Mouse (Mus musculus) lung, adult 2 months (tissue): ENCODE data around the gene Cdkl3. TPM values are rescaled to one million over a fixed set of nuclear protein-coding genes. Genes with fewer than 3 reads are reported as not detected.

Source experiments
- DNase-seq: peaks from one replicate; pipeline ENCODE4 v3.0.0; 2022
- H3K4me1 ChIP-seq: fragments of 200-500 bp; 2 replicates; pipeline ENCODE4 v1.6.1; 2011; ENCODE audit warnings: low read length; ENCODE audit not compliant: control insufficient read depth, insufficient read depth
- H3K4me3 ChIP-seq: fragments of 200-500 bp; replicated peaks from 2 replicates; pipeline ENCODE3; 2011; ENCODE audit warnings: low read depth, mild to moderate bottlenecking, control low read depth, low read length; ENCODE audit errors: extremely low read depth
- CTCF ChIP-seq: fragments of 200-500 bp; IDR thresholded peaks from 2 replicates; pipeline ENCODE4 v1.5.1; 2011; ENCODE audit warnings: mild to moderate bottlenecking, low read length, control low read depth; ENCODE audit not compliant: insufficient read depth
- POLR2A ChIP-seq: fragments of 200-500 bp; IDR thresholded peaks from 2 replicates; pipeline ENCODE4 v1.6.1; 2011; ENCODE audit warnings: low read depth, mild to moderate bottlenecking, control low read depth, low read length, borderline replicate concordance; ENCODE audit errors: extremely low read depth
- WGBS: fragments of 180-500 bp; shearing (Covaris S2); methylation state at CpG from one replicate; pipeline ENCODE4 v1.1.7; 2018; 5-methylcytosine and 5-hydroxymethylcytosine counted together
- polyA plus RNA-seq: library from polyadenylated mRNA; depleted of rRNA; stranded (reverse); fragments of >200 nt; gene quantifications from 2 replicates; pipeline ENCODE4 v1.2.3, GENCODE M21; 2012

Gene Cdkl3
- polyA plus RNA-seq, 1 experiment, result 2.4 TPM

GRCm38 (mm10) chr11:52044156-52044555, 40.1 kb downstream of the Cdkl3 start:
- TF ChIP-seq POLR2A, result no peak
- no peak for TF ChIP-seq CTCF
- no peak for DNase-seq
- Histone ChIP-seq H3K4me1 (no peaks in the 10 kb centered on the region; the same call in none of the 2 replicates), H3K4me3 (no peak overlapping the region)

DNA sequence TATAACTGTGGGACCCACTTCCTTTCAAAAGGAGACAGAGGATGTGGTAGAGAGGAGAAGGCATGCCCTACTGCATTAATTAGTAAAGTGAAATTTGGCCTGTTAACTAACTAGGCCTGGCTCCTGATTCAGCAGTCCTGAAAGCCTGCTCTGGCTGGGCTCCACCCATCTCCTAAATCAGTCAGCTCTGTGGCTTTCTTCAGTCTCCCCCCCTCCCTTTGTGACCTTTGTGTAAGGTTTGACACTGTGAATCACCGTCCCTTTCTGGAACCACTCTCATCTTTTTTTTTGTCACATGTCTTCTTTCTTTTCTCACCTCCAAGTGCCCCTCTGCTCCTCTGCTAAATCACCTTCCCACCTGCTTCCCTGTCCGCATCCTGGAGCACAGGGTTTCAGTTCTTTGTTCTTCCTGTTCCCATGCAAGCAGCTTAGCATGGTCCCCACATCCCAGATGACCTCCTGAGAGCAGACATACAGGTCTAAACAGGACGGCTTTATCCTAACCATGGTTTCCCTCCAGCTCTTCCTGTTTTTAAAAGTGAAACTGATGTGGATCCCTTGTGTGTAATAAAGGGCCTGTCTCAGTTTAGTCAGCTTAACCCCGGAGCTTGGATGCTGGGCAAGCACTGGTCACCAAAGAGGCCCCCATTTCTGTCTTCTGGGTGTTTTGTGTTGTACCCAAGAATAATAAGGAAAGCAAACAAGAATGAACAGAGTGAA, 42.6 kb downstream of the Cdkl3 start:
- WGBS, result 37% methylated on average over 4 of the region's 4 CpGs
- H3K4me3 ChIP-seq, result no peak overlapping the region
- TF ChIP-seq POLR2A (no peak), CTCF (no peak)
- H3K4me1 ChIP-seq, result no peaks in the 10 kb centered on the region; the same call in none of the 2 replicates
- no peak for DNase-seq

DNA sequence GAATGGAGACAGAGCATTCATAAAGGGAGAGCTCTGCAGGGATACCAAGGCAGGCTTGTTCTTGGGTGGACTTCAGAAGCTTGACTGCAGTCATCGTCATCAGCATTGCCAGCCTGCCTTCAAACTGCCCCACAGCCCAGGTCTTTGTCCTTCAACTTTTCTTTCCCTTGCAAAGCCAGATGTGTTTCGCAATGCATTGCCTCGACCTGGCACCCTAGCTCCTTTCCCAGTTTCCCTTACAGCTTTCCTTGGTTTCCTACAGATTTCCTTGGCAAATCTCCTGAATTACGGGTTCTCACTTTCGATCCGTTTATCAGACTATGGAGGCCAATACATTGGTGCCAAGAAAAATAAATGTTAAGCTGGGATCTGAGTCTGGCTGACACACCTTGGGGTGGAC, 49.4 kb downstream of the Cdkl3 start:
- TF ChIP-seq CTCF, result no peak
- no peak for TF ChIP-seq POLR2A
- Histone ChIP-seq H3K4me3 (no peak overlapping the region), H3K4me1 (no peaks in the 10 kb centered on the region)
- DNase-seq, result no peak
- 57% methylated on average over 6 of the region's 6 CpGs for WGBS

DNA sequence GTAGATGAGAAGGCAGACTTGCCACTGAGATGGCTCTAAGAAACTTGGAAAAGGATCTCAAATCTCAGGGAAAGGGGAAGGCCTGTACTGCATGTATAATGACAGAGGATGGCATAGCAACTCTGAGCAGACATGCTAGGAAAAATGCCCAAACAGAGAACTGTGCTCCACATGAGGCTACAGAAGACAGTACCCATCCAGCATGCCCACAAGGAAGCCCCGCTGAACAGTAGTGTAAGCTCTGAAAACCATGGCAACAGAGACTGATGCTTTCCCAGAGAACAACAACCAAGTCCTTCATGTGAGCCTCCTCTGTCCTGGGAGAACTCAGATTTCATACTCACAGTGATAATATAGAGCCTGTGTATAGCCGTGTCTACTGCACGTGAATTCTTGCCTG, 50.7 kb downstream of the Cdkl3 start:
- 89% methylated on average over 3 of the region's 3 CpGs for WGBS
- DNase-seq, result no peak
- Histone ChIP-seq H3K4me3 (no peak overlapping the region), H3K4me1 (no peaks in the 10 kb centered on the region)
- TF ChIP-seq CTCF (no peak), POLR2A (no peak)

DNA sequence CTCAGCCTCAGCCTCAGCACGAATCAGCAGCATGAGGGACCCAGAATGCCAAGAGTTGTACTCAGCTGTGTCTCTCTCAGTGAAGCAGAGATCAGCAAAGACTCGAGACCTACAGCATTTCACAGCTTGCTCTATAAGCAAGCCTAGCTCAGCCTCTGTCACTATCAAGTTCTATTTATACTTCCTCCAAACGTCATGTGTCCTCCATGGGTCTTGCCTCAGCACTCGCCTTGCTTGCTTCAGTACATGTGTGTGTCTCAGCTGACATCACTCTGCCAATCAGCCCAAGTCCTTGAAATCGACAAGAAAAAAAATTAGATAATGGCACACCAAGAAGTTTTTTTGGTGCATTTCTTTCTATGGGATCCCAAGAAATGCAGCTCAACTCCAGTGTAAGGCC, 52.2 kb downstream of the Cdkl3 start:
- no peak for DNase-seq
- 66% methylated on average over 5 of the region's 5 CpGs for WGBS
- H3K4me1 ChIP-seq, result no peaks in the 10 kb centered on the region
- TF ChIP-seq POLR2A, result no peak
- no peak overlapping the region for H3K4me3 ChIP-seq

DNA sequence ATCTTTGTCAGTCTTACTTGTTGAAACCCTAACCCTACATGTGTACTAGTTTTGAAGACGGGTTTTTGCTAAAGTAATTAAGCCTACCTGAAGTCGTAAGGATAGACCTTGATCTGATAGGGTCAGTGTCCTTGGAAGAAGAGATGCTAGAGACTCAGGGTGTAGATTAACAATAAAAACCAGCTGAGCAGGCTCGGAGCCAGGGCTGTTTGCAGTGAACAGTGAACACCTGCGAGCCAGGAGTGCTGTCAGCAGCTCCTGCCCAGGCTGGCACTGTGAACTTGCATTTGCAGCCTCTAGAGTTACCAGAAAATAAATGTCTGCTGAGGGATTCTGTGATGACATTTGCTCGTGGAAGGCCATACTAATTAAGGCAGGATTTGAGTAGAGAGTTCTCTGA, 55.0 kb downstream of the Cdkl3 start:
- TF ChIP-seq POLR2A, result no peak
- no peak for TF ChIP-seq CTCF
- no peak for DNase-seq
- Histone ChIP-seq H3K4me3 (no peak overlapping the region), H3K4me1 (no peaks in the 10 kb centered on the region; the same call in 1 of the 2 replicates)
- WGBS, result 63% methylated on average over 5 of the region's 5 CpGs

DNA sequence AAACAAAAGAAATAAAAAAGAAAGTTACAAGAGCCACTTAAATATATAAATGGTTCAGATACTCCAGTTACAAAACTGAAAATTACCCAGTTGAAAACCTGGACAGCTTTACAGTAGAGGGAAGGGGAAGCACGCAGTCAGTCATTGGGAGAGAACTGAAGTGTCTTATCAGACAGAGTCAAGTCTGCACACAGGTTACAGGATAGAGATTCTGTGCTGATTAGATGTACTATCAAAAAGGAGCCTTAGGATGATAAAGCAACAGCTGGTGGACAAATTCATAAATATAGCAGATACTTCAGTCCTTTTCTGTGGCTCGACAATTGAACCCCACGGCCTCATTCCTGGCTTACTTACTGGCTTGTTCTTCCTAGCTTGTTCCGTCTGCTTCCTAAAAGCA, 56.3 kb downstream of the Cdkl3 start:
- TF ChIP-seq POLR2A, result no peak
- TF ChIP-seq CTCF, result no peak
- 89% methylated on average over 4 of the region's 4 CpGs for WGBS
- DNase-seq, result no peak
- Histone ChIP-seq H3K4me1 (no peaks in the 10 kb centered on the region; the same call in 1 of the 2 replicates), H3K4me3 (no peak overlapping the region)

GRCm38 (mm10) chr11:52062406-52062805, 58.4 kb downstream of the Cdkl3 start:
- TF ChIP-seq CTCF, result no peak
- no peak for TF ChIP-seq POLR2A
- no peak overlapping the region for H3K4me3 ChIP-seq
- WGBS, result 93% methylated on average over 5 of the region's 5 CpGs
- no peak for DNase-seq
- no peaks in the 10 kb centered on the region; the same call in 1 of the 2 replicates for H3K4me1 ChIP-seq

DNA sequence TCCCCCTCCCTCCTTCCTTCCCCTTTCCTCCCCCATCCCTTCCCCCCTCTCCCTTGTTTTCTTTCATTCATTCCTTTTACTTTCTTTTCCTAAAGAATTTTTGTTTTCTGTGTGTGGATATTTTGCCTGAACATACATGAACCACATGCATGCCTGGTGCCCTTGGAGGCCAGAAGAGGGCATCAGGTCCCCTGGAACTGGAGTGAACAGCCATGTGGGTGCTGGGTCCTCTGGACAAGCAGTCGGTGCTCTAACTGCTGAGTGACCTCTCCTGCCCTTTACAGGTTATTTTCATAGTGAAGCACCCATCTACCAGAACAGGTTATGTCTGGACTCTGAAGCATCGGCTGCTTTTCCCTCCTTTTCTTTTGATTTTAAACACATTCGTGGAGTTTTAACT, 60.4 kb downstream of the Cdkl3 start:
- TF ChIP-seq POLR2A (no peak), CTCF (peak; percentile 64)
- Histone ChIP-seq H3K4me3 (no peak overlapping the region), H3K4me1 (no peaks in the 10 kb centered on the region; the same call in 1 of the 2 replicates)
- no peak for DNase-seq
- 35% methylated on average over 3 of the region's 3 CpGs for whole genome bisulfite sequencing

DNA sequence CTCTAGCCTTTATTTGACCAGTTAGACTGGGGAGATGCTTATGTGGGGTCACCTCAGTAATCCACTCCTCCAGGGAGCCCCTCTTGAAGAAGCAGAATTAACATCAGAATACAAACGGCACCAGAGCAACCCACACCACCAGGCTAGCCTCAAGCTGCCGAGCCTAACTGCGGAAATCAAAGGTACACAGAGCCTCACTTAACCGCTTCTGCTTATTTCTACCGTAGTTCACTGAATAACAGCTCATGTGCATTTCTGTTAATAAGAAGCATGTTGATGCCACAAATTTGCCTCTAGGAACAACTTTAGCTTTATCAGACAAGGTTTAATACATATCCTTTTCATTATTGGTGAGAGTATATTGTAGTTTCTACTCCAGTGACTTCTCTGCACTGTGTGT, 61.8 kb downstream of the Cdkl3 start:
- DNase-seq, result no peak
- no peak overlapping the region for H3K4me3 ChIP-seq
- no peaks in the 10 kb centered on the region; the same call in 1 of the 2 replicates for H3K4me1 ChIP-seq
- TF ChIP-seq POLR2A (no peak), CTCF (no peak)
- 14% methylated on average over 5 of the region's 5 CpGs for WGBS

DNA sequence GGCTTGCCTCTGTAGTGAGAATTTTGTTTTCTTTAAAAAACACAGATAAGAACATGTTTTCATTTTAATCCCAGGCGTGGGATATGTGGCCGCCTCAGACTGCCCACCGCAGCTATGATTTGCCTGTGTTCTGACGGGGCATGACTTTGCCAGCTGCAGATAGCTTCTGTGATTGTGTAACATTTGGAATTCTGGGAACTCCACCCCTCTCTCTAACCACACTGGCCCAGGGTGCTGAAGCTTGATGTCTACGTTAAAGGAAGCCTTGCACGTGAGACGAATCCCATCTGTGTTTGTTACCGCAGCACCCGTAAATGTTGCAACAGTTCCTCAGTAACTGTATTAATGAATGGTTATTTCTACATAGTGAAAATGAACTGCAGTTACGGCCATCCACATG, 67.7 kb downstream of the Cdkl3 start:
- 46% methylated on average over 10 of the region's 10 CpGs for WGBS
- no peak for DNase-seq

More for the DNA sequence above, 67.7 kb downstream of the Cdkl3 start:
- H3K4me1 ChIP-seq, result peaks cover under 1% of the 10 kb centered on the region; the same call in 1 of the 2 replicates
- TF ChIP-seq POLR2A, result no peak
- TF ChIP-seq CTCF, result no peak
- H3K4me3 ChIP-seq, result no peak overlapping the region
